Mouse (Mus musculus): ENCODE measurements around the gene Dusp27. TPM values are rescaled to one million over a fixed set of nuclear protein-coding genes. Genes with fewer than 3 reads are reported as not detected.

Gene Dusp27
- polyA plus RNA-seq, 1 experiment from 2014 or later = 45.4 TPM

DNA sequence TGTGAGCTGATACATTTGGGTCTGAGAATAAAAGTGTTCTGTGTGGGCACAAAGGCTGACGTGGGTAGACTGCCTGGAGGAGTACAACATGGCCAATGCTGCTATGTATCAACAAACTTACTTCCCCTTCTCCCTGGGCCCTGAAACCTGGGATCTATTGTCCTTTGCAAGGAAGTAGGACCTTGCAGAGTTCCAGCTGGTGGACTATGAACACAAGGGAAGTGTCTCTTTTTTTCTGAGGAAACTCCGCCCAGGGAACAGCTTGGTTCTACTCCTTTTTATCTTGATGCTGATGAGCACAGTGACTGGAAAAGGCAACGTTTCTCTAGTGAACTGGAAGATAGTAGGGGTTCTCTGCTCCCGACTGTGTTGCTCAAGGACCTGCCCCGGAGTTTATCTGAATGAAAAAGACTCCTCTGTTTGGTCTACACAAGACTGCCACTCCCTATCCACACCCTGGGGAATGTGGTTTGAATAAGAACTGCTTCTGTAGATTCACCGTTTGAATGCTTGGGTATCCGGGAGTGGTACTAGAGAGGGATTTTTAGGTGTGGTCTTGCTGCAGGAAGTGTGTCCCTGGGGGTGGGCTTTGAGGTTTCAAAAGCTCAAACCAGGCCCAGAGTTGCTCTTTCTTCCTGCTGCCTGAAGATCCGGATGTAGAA, 2.7 kb downstream of the Dusp27 start:
- peak overlapping the region; percentile 35 for H3K4me2 ChIP-seq
- WGBS = 52% methylated on average over 8 of the region's 8 CpGs
- ATAC-seq (ENCODE audit: extremely low read depth, insufficient number of reproducible peaks, low FRiP score, low TSS enrichment) = no peak
- H3K27ac ChIP-seq (replicated peaks) = no peak overlapping the region
- H3K36me3 ChIP-seq = peaks cover 48% of the 10 kb centered on the region
- peaks cover 4% of the 10 kb centered on the region; the same call in 1 of the 2 replicates for H3K9me3 ChIP-seq
- H3K27me3 ChIP-seq (replicated peaks) = no peaks in the 10 kb centered on the region
- peaks cover 51% of the 10 kb centered on the region for H3K4me1 ChIP-seq
- 0 out of 2 replicates have a peak overlapping the region, but pooled peaks have one; percentile 0 for H3K9ac ChIP-seq
- no peak overlapping the region for H3K4me3 ChIP-seq

DNA sequence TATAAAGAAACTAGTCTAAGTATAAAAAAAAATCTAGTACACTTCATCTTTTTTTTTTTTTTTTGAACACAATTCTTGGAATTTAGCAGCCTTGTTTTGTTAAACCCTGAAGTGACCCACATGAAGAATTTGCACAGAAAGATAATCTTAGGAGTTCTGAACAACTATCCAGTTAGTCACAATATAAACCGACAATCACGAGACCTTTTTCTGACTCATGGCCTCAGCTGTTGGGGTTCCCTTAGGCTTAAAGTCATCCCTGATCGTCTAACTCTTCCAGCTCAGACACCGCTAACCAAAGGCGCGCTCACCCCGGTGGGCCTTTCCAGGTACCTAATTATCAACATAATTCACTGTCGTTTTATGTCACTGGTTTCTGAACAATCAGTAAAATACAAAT, 4.0 kb downstream of the Dusp27 start:
- H3K9ac ChIP-seq = no peak overlapping the region
- no peak overlapping the region for H3K4me3 ChIP-seq
- peaks cover 4% of the 10 kb centered on the region; the same call in 1 of the 2 replicates for H3K9me3 ChIP-seq
- no peaks in the 10 kb centered on the region for H3K27me3 ChIP-seq (replicated peaks)
- ATAC-seq (ENCODE audit: extremely low read depth, insufficient number of reproducible peaks, low FRiP score, low TSS enrichment) = no peak
- peaks cover 47% of the 10 kb centered on the region for H3K4me1 ChIP-seq
- no peak overlapping the region for H3K4me2 ChIP-seq
- 88% methylated on average over 8 of the region's 8 CpGs for WGBS
- no peak overlapping the region for H3K27ac ChIP-seq (replicated peaks)
- peaks cover 55% of the 10 kb centered on the region for H3K36me3 ChIP-seq

DNA sequence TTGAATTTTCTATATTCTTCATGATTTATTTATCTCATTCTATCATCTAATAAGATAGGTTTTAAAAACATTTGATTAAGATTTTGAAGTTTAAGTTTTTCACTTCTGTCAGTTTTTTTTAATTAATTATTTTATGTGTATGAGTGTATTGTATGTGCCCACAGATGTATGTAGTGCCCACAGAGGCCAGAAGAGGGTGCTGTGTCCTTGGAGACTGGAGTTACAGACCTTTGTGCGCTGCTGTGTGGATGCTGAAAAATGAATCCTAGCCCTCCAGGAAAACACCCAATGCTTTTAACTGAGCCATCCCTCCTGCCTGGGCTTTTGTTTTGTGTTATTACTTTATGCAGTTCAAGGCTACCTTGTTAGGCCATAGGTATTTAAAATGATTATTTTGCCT, 4.7 kb downstream of the Dusp27 start:
- Histone ChIP-seq H3K9me3 (peaks cover 4% of the 10 kb centered on the region; the same call in 1 of the 2 replicates), H3K27me3 (replicated peaks) (no peaks in the 10 kb centered on the region), H3K4me3 (no peak overlapping the region), H3K27ac (replicated peaks) (no peak overlapping the region), H3K4me1 (peaks cover 40% of the 10 kb centered on the region), H3K4me2 (no peak overlapping the region), H3K9ac (no peak overlapping the region), H3K36me3 (peaks cover 62% of the 10 kb centered on the region)
- ATAC-seq (ENCODE audit: extremely low read depth, insufficient number of reproducible peaks, low FRiP score, low TSS enrichment) = no peak
- 85% methylated on average over 1 of the region's 1 CpGs for WGBS

DNA sequence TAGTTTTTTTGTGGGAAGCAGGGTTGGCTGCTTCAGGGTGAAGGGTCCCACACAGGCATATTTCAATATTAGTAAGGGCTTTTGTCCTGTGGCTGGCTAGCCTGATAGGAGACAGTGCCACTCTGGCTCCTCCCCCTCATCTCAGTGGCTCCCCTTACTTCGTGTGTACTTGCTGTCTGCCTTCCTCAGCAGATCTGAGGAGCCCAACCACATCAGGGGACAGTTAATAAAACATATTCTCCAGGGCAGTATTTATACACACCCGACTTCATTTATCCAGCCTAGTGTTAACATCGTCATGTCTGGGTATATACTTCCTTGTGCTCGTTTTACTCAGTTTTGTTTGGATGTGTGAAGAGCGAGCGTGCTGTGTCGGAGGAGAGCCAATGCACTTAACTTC, 5.6 kb downstream of the Dusp27 start:
- ATAC-seq (ENCODE audit: extremely low read depth, insufficient number of reproducible peaks, low FRiP score, low TSS enrichment) = no peak

DNA sequence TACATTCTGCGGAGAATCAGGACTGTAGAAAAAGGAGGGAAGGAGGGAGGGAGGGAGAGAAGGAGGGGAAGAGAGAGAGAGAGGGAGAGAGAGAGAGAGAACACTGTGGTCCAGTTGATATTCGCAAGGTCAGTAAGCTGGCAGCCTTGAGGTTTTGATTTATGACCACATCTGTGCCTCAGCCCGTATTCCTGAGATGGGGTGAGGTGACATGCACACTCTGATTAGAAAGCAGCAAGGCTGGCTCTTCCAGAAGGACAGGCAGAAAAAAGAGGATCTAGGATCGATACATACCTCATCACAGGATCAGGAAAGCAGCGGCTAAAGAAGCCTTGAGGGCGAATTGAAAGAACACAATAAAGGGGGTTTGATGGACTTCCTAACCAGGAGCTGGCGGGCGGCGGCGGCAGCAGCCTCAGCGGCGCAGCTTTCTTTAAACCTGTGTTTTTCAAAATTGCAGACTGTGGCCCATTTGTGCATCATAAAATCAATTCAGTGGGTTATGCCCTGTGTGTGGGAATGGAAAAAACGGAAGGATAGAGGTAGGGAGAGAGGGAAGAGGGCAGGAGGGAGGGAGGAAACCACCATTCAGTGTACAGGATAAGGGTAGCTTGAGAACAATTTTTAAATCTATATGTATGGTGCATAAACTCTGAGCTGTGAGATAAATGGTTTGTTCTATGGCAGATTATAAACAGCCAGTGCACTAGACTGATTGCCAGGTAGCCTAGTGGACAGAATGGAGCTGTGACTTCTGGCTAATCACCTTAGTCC, 9.7 kb downstream of the Dusp27 start:
- Histone ChIP-seq H3K4me3 (no peak overlapping the region), H3K9me3 (peaks cover under 1% of the 10 kb centered on the region; the same call in 1 of the 2 replicates), H3K27me3 (replicated peaks) (no peaks in the 10 kb centered on the region), H3K27ac (replicated peaks) (no peak overlapping the region), H3K9ac (no peak overlapping the region), H3K4me1 (peaks cover 22% of the 10 kb centered on the region), H3K4me2 (no peak overlapping the region), H3K36me3 (peaks cover 77% of the 10 kb centered on the region)
- no peak for ATAC-seq (ENCODE audit: extremely low read depth, insufficient number of reproducible peaks, low FRiP score, low TSS enrichment)
- 82% methylated on average over 13 of the region's 13 CpGs for WGBS

More for the DNA sequence above, 5.6 kb downstream of the Dusp27 start:
- Histone ChIP-seq H3K4me1 (peaks cover 33% of the 10 kb centered on the region), H3K4me3 (no peak overlapping the region), H3K27ac (replicated peaks) (peak overlapping the region; percentile 3; the same call in 1 of the 2 replicates), H3K4me2 (no peak overlapping the region), H3K27me3 (replicated peaks) (no peaks in the 10 kb centered on the region), H3K9ac (no peak overlapping the region), H3K9me3 (peaks cover 4% of the 10 kb centered on the region; the same call in 1 of the 2 replicates), H3K36me3 (peaks cover 72% of the 10 kb centered on the region)
- 58% methylated on average over 7 of the region's 7 CpGs for WGBS

DNA sequence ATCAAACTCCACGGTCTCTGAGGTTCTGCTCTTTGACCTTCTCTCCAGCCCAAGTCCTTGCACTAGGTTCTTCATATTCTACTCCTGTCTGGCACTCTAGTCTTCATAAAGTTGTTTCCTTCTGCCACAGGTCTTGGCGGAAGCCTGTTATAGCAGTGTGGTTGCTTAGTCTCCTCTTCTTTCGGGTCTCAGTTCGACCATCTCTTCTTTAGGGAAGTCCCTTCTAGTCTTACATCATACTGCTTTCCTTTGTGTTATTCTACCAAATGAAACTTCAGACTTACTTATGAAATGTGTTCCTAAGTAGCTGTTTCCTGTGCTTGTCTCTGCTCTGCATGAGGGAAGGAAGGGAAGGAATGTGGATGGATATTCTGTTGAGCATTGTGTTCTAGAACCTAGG, 12.0 kb downstream of the Dusp27 start:
- 85% methylated on average over 4 of the region's 4 CpGs for WGBS
- peaks cover 85% of the 10 kb centered on the region for H3K36me3 ChIP-seq
- no peak overlapping the region for H3K9ac ChIP-seq
- peak overlapping the region; percentile 21 for H3K27ac ChIP-seq (replicated peaks)
- H3K9me3 ChIP-seq = no peaks in the 10 kb centered on the region
- H3K4me1 ChIP-seq = peaks cover 19% of the 10 kb centered on the region
- H3K4me3 ChIP-seq = no peak overlapping the region
- H3K27me3 ChIP-seq (replicated peaks) = no peaks in the 10 kb centered on the region
- ATAC-seq (ENCODE audit: extremely low read depth, insufficient number of reproducible peaks, low FRiP score, low TSS enrichment) = no peak
- no peak overlapping the region for H3K4me2 ChIP-seq

DNA sequence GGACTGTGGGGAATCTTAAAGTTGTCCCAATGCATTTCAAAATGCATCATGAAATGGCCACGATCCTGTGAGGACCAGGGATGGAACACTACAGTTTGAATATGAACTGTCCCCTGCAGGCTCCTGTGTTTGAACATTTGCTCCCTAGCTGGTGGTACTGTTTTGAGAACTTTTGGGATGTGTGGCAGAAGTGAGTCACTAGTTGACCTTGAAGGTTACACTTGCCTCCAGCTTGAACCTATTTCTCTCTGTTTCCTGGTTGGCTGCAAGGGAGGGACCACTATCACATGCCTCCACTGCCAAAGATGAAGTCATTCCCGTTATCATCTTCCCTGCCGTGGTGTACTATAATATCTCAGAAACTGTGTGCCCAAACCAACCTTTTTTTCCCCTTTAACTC, 12.7 kb downstream of the Dusp27 start:
- H3K27ac ChIP-seq (replicated peaks) = 0 out of 2 replicates have a peak overlapping the region, but pooled peaks have one; percentile 21
- H3K4me3 ChIP-seq = no peak overlapping the region
- no peaks in the 10 kb centered on the region for H3K9me3 ChIP-seq
- no peaks in the 10 kb centered on the region for H3K27me3 ChIP-seq (replicated peaks)
- H3K4me1 ChIP-seq = peaks cover 21% of the 10 kb centered on the region
- 44% methylated on average over 3 of the region's 3 CpGs for whole genome bisulfite sequencing
- H3K9ac ChIP-seq = no peak overlapping the region
- no peak for ATAC-seq (ENCODE audit: extremely low read depth, insufficient number of reproducible peaks, low FRiP score, low TSS enrichment)
- no peak overlapping the region for H3K4me2 ChIP-seq
- peaks cover 85% of the 10 kb centered on the region for H3K36me3 ChIP-seq

DNA sequence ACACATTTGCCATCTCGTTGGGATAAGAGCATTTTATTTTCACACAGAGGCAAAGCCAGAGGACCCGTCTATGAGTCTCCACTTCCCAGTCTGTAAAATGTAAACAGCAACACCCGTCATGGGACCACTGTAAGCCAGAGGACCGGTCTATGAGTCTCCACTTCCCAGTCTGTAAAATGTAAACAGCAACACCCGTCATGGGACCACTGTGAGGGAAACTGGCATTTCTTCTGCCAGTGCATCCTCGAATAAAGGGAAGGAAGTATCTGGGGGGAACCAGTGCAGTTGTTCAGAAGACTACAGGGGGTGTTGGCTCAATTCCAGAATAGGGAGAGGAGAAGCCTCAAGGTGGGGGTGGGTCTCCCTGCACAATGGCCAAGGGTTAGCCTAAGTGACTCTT, 22.3 kb downstream of the Dusp27 start:
- no peak overlapping the region for H3K27ac ChIP-seq (replicated peaks)
- H3K27me3 ChIP-seq (replicated peaks) = no peaks in the 10 kb centered on the region
- ATAC-seq (ENCODE audit: extremely low read depth, insufficient number of reproducible peaks, low FRiP score, low TSS enrichment) = no peak
- no peaks in the 10 kb centered on the region for H3K9me3 ChIP-seq
- H3K4me2 ChIP-seq = no peak overlapping the region
- H3K9ac ChIP-seq = no peak overlapping the region
- H3K36me3 ChIP-seq = peaks cover 98% of the 10 kb centered on the region
- 68% methylated on average over 6 of the region's 6 CpGs for WGBS
- H3K4me3 ChIP-seq = no peak overlapping the region
- H3K4me1 ChIP-seq = peaks cover under 1% of the 10 kb centered on the region; the same call in 1 of the 2 replicates

DNA sequence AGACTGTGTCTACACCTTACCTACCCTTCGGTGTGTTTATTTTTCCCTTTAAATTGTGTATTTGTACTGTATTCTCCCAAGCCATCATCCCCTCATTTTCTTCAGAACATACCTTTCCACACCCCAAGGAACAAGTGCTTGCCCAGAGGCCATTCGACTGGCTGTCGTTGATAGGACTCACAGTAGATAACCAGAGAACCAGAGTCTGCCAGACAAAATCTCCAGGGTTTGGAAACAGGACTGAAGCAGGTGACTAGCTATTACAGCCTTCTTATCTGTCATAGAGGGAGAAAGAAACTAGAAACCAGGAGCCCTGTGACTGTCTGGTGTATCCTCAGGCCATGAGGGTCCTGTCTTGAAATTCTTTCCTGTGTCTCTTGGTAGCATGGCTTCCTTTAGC, 22.9 kb downstream of the Dusp27 start:
- ATAC-seq (ENCODE audit: extremely low read depth, insufficient number of reproducible peaks, low FRiP score, low TSS enrichment) = no peak
- H3K9ac ChIP-seq = no peak overlapping the region
- H3K4me3 ChIP-seq = no peak overlapping the region
- H3K27ac ChIP-seq (replicated peaks) = no peak overlapping the region
- H3K36me3 ChIP-seq = peaks cover 98% of the 10 kb centered on the region
- H3K27me3 ChIP-seq (replicated peaks) = no peaks in the 10 kb centered on the region
- H3K9me3 ChIP-seq = no peaks in the 10 kb centered on the region
- no peak overlapping the region for H3K4me2 ChIP-seq
- WGBS = 53% methylated on average over 3 of the region's 3 CpGs
- no peaks in the 10 kb centered on the region for H3K4me1 ChIP-seq

DNA sequence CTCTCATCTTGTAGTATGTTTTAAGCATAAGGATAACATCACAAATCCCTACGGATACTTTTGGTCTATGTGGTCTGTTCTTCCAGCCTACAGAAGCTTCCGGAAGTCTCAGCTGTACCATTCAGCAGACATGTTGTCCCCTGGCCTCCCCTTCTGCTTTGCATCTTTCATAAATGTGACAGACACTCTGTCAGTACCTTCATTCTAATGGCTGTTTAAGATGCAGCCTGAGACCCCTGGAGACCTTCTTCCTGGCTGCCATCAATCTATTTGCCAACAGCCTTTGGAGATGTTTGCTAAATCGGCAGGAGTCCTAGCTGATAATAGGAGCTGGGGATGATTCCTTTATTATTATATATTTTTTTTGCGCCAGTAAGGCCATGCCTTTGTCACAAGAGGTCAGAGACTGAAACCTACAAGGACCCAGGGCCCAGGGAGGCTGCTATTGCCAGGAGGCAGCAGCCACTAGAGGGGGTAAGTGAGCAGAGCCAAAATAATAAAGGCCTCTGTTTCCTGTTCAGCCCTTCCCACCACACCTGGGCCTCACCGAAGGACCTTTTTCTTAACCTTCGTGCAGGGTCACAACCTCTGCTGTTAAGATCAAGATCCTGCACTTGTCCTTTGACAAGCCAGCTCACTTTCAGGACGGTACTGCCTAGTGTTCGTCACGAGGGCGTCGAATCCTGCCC, 24.7 kb downstream of the Dusp27 start:
- Histone ChIP-seq H3K9ac (no peak overlapping the region), H3K4me3 (no peak overlapping the region), H3K27me3 (replicated peaks) (no peaks in the 10 kb centered on the region), H3K4me1 (no peaks in the 10 kb centered on the region), H3K4me2 (no peak overlapping the region), H3K9me3 (no peaks in the 10 kb centered on the region), H3K36me3 (peaks cover 100% of the 10 kb centered on the region), H3K27ac (replicated peaks) (no peak overlapping the region)
- ATAC-seq (ENCODE audit: extremely low read depth, insufficient number of reproducible peaks, low FRiP score, low TSS enrichment) = no peak
- WGBS = 66% methylated on average over 11 of the region's 11 CpGs

DNA sequence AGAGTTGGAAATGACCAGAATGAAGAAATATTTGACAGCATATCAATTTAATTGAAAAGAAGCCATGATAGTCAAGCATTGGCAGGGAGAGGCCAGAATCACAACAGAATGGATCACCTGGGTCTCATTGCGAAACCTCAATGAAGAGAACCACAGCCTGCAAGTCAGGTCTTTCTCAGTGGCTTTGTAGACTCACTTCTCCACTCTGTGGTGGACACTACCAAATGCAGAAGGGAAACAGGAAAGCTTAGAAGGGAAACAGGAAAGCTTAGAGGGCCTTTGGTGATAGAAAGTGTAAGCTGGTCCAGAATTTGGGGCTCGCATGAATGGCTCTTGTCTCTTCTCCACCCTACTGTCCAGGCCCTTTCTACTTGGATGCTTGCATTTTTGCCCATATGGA, 29.6 kb downstream of the Dusp27 start:
- Histone ChIP-seq H3K4me1 (no peaks in the 10 kb centered on the region), H3K27ac (replicated peaks) (no peak overlapping the region), H3K27me3 (replicated peaks) (no peaks in the 10 kb centered on the region), H3K4me2 (no peak overlapping the region), H3K9me3 (no peaks in the 10 kb centered on the region), H3K9ac (no peak overlapping the region), H3K4me3 (no peak overlapping the region), H3K36me3 (peaks cover 78% of the 10 kb centered on the region)
- WGBS = 88% methylated on average over 2 of the region's 2 CpGs
- ATAC-seq (ENCODE audit: extremely low read depth, insufficient number of reproducible peaks, low FRiP score, low TSS enrichment) = no peak

Measured in heart, embryonic 13.5 days (tissue).